8 mouse cellular contexts compared by ENCODE assay signal in the genomic region with DNA sequence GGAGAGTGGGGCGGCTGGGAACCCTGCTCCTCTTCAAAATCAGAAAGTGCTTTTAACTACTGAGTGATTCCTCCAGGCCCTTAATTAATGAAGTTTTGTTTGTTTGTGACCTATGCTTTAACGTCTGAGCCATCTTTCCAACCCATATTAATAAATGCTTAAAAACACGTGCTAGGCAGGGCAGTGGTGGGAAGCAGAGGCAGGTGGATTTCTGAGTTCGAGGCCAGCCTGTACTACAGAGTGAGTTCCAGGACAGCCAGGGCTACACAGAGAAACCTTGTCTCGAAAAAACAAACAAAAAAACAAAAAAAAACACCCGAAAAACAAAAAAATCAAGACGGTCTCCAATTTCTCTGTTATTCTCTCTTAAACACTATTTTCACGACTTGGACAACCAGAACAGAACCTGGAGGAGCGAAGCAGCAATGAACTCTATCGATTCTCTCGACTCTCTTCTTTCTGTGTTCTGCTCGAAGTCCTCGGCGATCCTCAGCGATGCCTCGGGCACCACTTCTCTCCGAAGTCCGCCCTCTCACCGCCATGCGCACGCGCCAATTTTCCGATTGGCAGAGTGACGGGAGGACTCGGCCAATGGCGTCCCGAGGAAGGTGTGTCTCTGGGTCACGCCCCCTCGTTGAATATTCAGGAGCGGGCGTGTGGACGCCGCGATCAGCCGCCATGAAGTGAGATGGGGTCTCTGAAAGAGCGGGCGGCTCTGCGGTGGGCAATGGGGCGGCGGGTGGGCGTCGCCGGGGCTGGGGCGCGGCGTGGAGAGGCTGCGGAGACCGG. TPM values are rescaled to one million over a fixed set of nuclear protein-coding genes. Genes with fewer than 3 reads are reported as not detected.
A peak's percentile ranks its signal among the peaks of the same experiment; 100 is the strongest.
DNase-seq lines count a peak whose midpoint lies in the region; ATAC-seq lines count a peak whose summit lies in the region.

Gene Ercc2, plus strand, starts transcription at position 634 of the 789 bp plus-strand sequence.

- ATAC-seq in erythroblast, adult 5-6 weeks (replicated peaks; ENCODE audit: low FRiP score, poor library complexity, severe bottlenecking) = peak; percentile 99
- ATAC-seq in kidney, embryonic 15.5 days (replicated peaks; ENCODE audit: low FRiP score) = peak; percentile 97
- peak; percentile 99 for ATAC-seq in monocyte, adult 5-6 weeks (replicated peaks; ENCODE audit: insufficient number of reproducible peaks, low FRiP score, low TSS enrichment, poor library complexity, severe bottlenecking)

- no peaks in the 10 kb centered on the region for H3K27me3 ChIP-seq in heart, embryonic 10.5 days (ENCODE audit: insufficient read depth, poor library complexity, severe bottlenecking)
- H3K27me3 ChIP-seq in kidney, embryonic 15.5 days = no peaks in the 10 kb centered on the region

- WGBS in heart, embryonic 10.5 days = 6% methylated on average over 48 of the region's 48 CpGs
- 7% methylated on average over 43 of the region's 48 CpGs for WGBS in kidney, embryonic 15.5 days

- peaks cover 60% of the 10 kb centered on the region for H3K36me3 ChIP-seq in heart, embryonic 10.5 days
- peaks cover 30% of the 10 kb centered on the region for H3K36me3 ChIP-seq in kidney, embryonic 15.5 days

- H3K9me3 ChIP-seq in heart, embryonic 10.5 days = no peaks in the 10 kb centered on the region
- H3K9me3 ChIP-seq in kidney, embryonic 15.5 days (replicated peaks) = no peaks in the 10 kb centered on the region

- H3K27ac ChIP-seq in heart, embryonic 10.5 days = peak within 1 kb of the TSS; percentile 84
- peak within 1 kb of the TSS; percentile 14; the same call in 1 of the 2 replicates for H3K27ac ChIP-seq in kidney, embryonic 15.5 days

- H3K4me1 ChIP-seq in heart, embryonic 10.5 days = peaks cover 20% of the 10 kb centered on the region; the same call in 1 of the 2 replicates
- H3K4me1 ChIP-seq in kidney, embryonic 15.5 days = peaks cover 16% of the 10 kb centered on the region

- peak within 1 kb of the TSS; percentile 91 for H3K4me3 ChIP-seq in heart, embryonic 10.5 days
- peak within 1 kb of the TSS; percentile 73 for H3K4me3 ChIP-seq in kidney, embryonic 15.5 days (replicated peaks)

- peak within 1 kb of the TSS; percentile 80 for H3K4me2 ChIP-seq in kidney, embryonic 15.5 days

- peak; percentile 98 for DNase-seq in B cell, adult 2 months
- DNase-seq in brain, adult 2 months (ENCODE audit: low read depth, low spot score) = peak; percentile 100
- DNase-seq in heart, embryonic 10.5 days (ENCODE audit: low spot score) = peak; percentile 100
- DNase-seq in liver = peak; percentile 99
- peak; percentile 99 for DNase-seq in spleen, postnatal 4 days (ENCODE audit: low spot score in 2 of 2)

- H3K9ac ChIP-seq in kidney, embryonic 15.5 days = peak within 1 kb of the TSS; percentile 66

RNA-seq across cellular contexts. Expression of gene Ercc2, which starts in this region (rescaled TPM):
- 1.3 and 2.7 TPM in 2 replicates for total RNA-seq in erythroblast, adult 5-6 weeks (2015; ENCODE audit: low replicate concordance)
- 11.4 and 18.0 TPM in 2 replicates for total RNA-seq in erythroblast, adult 5-6 weeks (2017; ENCODE audit: low replicate concordance)
- polyA plus RNA-seq in heart, embryonic 10.5 days (2016; fragmentation: Nextera tagmentation; extraction: Ambion mirVana) = 19.2 and 19.3 TPM in 2 replicates
- 16.0 and 19.5 TPM in 2 replicates for polyA plus RNA-seq in kidney, embryonic 15.5 days (2015; fragmentation: Nextera tagmentation; extraction: Ambion mirVana)
- total RNA-seq in monocyte, adult 5-6 weeks (2017) = 21.0 to 32.4 TPM (median 25.4 TPM) in 3 replicates

Comparison
In these comparisons a context has a peak if more than half of its experiments do, and no peak if none do; other contexts are left out.
1. Peak in every context shown above with its lines: DNase-seq, ATAC-seq, H3K4me3 ChIP-seq and H3K27ac ChIP-seq.